In genomic region chr12:17749784-17750183, GRCm38 (mm10) we compare ENCODE assay signal across 10 mouse cellular contexts. TPM values are rescaled to one million over a fixed set of nuclear protein-coding genes. Genes with fewer than 3 reads are reported as not detected.
DNase-seq lines count a peak whose midpoint lies in the region; ATAC-seq and TF ChIP-seq lines count a peak whose summit lies in the region.
"Had no signal": no experiment of that assay in that cellular context is flagged by ENCODE, and none has a peak within 500 bp of the region (broad histone marks: within the 10 kb centered on the region; RNA-seq: fewer than 3 reads in every experiment).

No protein-coding gene starts in this region.

- no peak for ATAC-seq in heart, embryonic 13.5 days (ENCODE audit: extremely low read depth, insufficient number of reproducible peaks, low FRiP score, low TSS enrichment)
- no peak for ATAC-seq in midbrain, embryonic 15.5 days (replicated peaks)
- no peak for ATAC-seq in midbrain, embryonic 16.5 days

- peaks cover 44% of the 10 kb centered on the region for H3K4me1 ChIP-seq in heart, embryonic 13.5 days
- peaks cover 64% of the 10 kb centered on the region for H3K4me1 ChIP-seq in kidney, adult 2 months (ENCODE audit: control insufficient read depth, insufficient read depth, low read length)
- peaks cover 57% of the 10 kb centered on the region for H3K4me1 ChIP-seq in midbrain, embryonic 15.5 days
- H3K4me1 ChIP-seq in midbrain, embryonic 16.5 days (ENCODE audit: control insufficient read depth, insufficient read depth, low read length) = peaks cover 27% of the 10 kb centered on the region

- no peak for TF ChIP-seq POLR2A in kidney, adult 2 months (IDR thresholded peaks at IDR 0.05; ENCODE audit: low read depth, low read length)
- no peak for TF ChIP-seq POLR2A in myocyte (IDR thresholded peaks at IDR 0.05; ENCODE audit: insufficient read length, low read depth)

- intact Hi-C loops in heart, postnatal 25 days (cut with DNase I) = loop anchor here (5.0 kb wide), 1 partner anchor 47 kb away; no protein-coding TSS in a partner anchor

- TF ChIP-seq CTCF in kidney, adult 2 months (conservative IDR thresholded peaks at IDR 0.05; ENCODE audit: insufficient read depth, insufficient read length, low read depth, low read length) = no peak

- H3K9ac ChIP-seq in heart, embryonic 13.5 days = 0 out of 2 replicates have a peak overlapping the region, but pooled peaks have one; percentile 37
- no peak overlapping the region for H3K9ac ChIP-seq in midbrain, embryonic 15.5 days
- H3K9ac ChIP-seq in midbrain, embryonic 16.5 days (ENCODE audit: low read depth, low read length) = no peak overlapping the region
- H3K9ac ChIP-seq: limb, embryonic 12.5 days had no signal

- no peak overlapping the region for H3K4me3 ChIP-seq in heart, embryonic 13.5 days
- no peak overlapping the region for H3K4me3 ChIP-seq in kidney, adult 2 months (ENCODE audit: insufficient read depth, low read depth, low read length)
- no peak overlapping the region for H3K4me3 ChIP-seq in midbrain, embryonic 15.5 days
- no peak overlapping the region for H3K4me3 ChIP-seq in midbrain, embryonic 16.5 days (ENCODE audit: low read depth, low read length)
- H3K4me3 ChIP-seq in myocyte = no peak overlapping the region
- H3K4me3 ChIP-seq: limb, embryonic 12.5 days had no signal

- H3K27me3 ChIP-seq in heart, embryonic 13.5 days (replicated peaks) = peaks cover 7% of the 10 kb centered on the region; the same call in 1 of the 2 replicates
- H3K27me3 ChIP-seq in kidney, adult 2 months (replicated peaks; ENCODE audit: control insufficient read depth, insufficient read depth, low read length) = no peaks in the 10 kb centered on the region
- H3K27me3 ChIP-seq in midbrain, embryonic 15.5 days (replicated peaks) = no peaks in the 10 kb centered on the region
- H3K27me3 ChIP-seq in midbrain, embryonic 16.5 days (ENCODE audit: control insufficient read depth, insufficient read depth, low read depth, low read length) = no peaks in the 10 kb centered on the region
- H3K27me3 ChIP-seq in myocyte (ENCODE audit: control insufficient read depth, insufficient read depth, insufficient read length) = no peaks in the 10 kb centered on the region
- H3K27me3 ChIP-seq: CH12.LX; limb, embryonic 12.5 days had no signal

- H3K27ac ChIP-seq in heart, embryonic 13.5 days (replicated peaks) = peak overlapping the region; percentile 48
- H3K27ac ChIP-seq in kidney, adult 2 months (ENCODE audit: insufficient read depth, low read depth, low read length) = peak overlapping the region; percentile 37
- H3K27ac ChIP-seq in midbrain, embryonic 15.5 days = peak overlapping the region; percentile 27; the same call in 1 of the 2 replicates
- no peak overlapping the region for H3K27ac ChIP-seq in midbrain, embryonic 16.5 days (ENCODE audit: low read length)
- H3K27ac ChIP-seq: limb, embryonic 12.5 days had no signal

- H3ac ChIP-seq in myocyte (ENCODE audit: control insufficient read depth, insufficient read length) = no peak overlapping the region

- H3K9me3 ChIP-seq in heart, embryonic 13.5 days = no peaks in the 10 kb centered on the region
- H3K9me3 ChIP-seq in midbrain, embryonic 15.5 days = no peaks in the 10 kb centered on the region
- no peaks in the 10 kb centered on the region for H3K9me3 ChIP-seq in midbrain, embryonic 16.5 days (replicated peaks; ENCODE audit: control insufficient read depth, low read length, poor library complexity, severe bottlenecking)
- H3K9me3 ChIP-seq: limb, embryonic 12.5 days had no signal

- peaks cover 54% of the 10 kb centered on the region for H3K79me2 ChIP-seq in myocyte (ENCODE audit: control insufficient read depth, insufficient read depth)

- no peak overlapping the region for H3K4me2 ChIP-seq in heart, embryonic 13.5 days
- H3K4me2 ChIP-seq in midbrain, embryonic 15.5 days = no peak overlapping the region
- no peak overlapping the region for H3K4me2 ChIP-seq in midbrain, embryonic 16.5 days (ENCODE audit: low read length)
- H3K4me2 ChIP-seq in myocyte (ENCODE audit: low read depth) = peak overlapping the region; percentile 79
- H3K4me2 ChIP-seq: limb, embryonic 12.5 days had no signal

- 33% methylated on average over 3 of the region's 3 CpGs for WGBS in heart, embryonic 13.5 days
- 48% methylated on average over 3 of the region's 3 CpGs for WGBS in kidney, adult 2 months
- 70% methylated on average over 3 of the region's 3 CpGs for WGBS in midbrain, embryonic 15.5 days
- WGBS in midbrain, embryonic 16.5 days = 68% methylated on average over 3 of the region's 3 CpGs

- H3K36me3 ChIP-seq in heart, embryonic 13.5 days = no peaks in the 10 kb centered on the region
- H3K36me3 ChIP-seq in kidney, adult 2 months (ENCODE audit: control insufficient read depth, insufficient read depth, low read length) = no peaks in the 10 kb centered on the region
- no peaks in the 10 kb centered on the region for H3K36me3 ChIP-seq in midbrain, embryonic 15.5 days (replicated peaks)
- no peaks in the 10 kb centered on the region for H3K36me3 ChIP-seq in midbrain, embryonic 16.5 days (ENCODE audit: control insufficient read depth, insufficient read depth, low read length)
- H3K36me3 ChIP-seq in myocyte (ENCODE audit: control insufficient read depth, insufficient read depth) = no peaks in the 10 kb centered on the region
- H3K36me3 ChIP-seq: limb, embryonic 12.5 days had no signal

- DNase-seq in heart, postnatal 25 days (ENCODE audit: low spot score) = no peak
- DNase-seq in kidney, adult 2 months = no peak
- no peak for DNase-seq in kidney, adult 8-10 months
- DNase-seq: cerebellum, adult 11 months had no signal

TF ChIP-seq in myocyte, 11 proteins besides CTCF, POLR2A, EP300 and RAD21:
- TF ChIP-seq MYOG (IDR thresholded peaks at IDR 0.05; ENCODE audit: control insufficient read depth in 1 of 3, insufficient read depth in 1 of 3, insufficient read length in 2 of 3, low read depth in 2 of 3) = peak in 1 of 3 experiments; percentile 4
- TF ChIP-seq REST (IDR thresholded peaks at IDR 0.05; ENCODE audit: insufficient read depth, insufficient read length) = no peak
- TF ChIP-seq MYOD1 (IDR thresholded peaks at IDR 0.05; ENCODE audit: control insufficient read depth in 1 of 3, insufficient read length in 2 of 3, low read depth in 2 of 3) = peak in 1 of 3 experiments; percentile 47

RNA-seq across cellular contexts. Expression of gene Hpcal1, which starts 59.1 kb away (rescaled TPM):
- polyA plus RNA-seq in heart, embryonic 13.5 days (2015; fragmentation: Nextera tagmentation; extraction: Ambion mirVana) = 21.5 and 22.7 TPM in 2 replicates
- total RNA-seq in heart, postnatal 25 days (2021) = 10 to 100 TPM; 15.3 to 20.8 TPM
- polyA plus RNA-seq in kidney, adult 2 months (2012; rRNA removed) = 128 and 144 TPM in 2 replicates
- 92.6 and 97.2 TPM in 2 replicates for polyA plus RNA-seq in midbrain, embryonic 15.5 days (2015; fragmentation: Nextera tagmentation; extraction: Ambion mirVana)
- polyA plus RNA-seq in midbrain, embryonic 16.5 days (2015; fragmentation: Nextera tagmentation; extraction: Ambion mirVana) = 97.2 and 107 TPM in 2 replicates
- 89.4 TPM for polyA plus RNA-seq in myocyte (2012; fragmentation: generic; extraction: Trizol)
